Mouse (Mus musculus) midbrain, embryonic 16.5 days (tissue): ENCODE results near the gene Hbs1l. TPM values are rescaled to one million over a fixed set of nuclear protein-coding genes. Genes with fewer than 3 reads are reported as not detected.

Source experiments
- ATAC-seq: fragments of 200-750 bp; cut with Nextera tagmentation; 2 replicates; pipeline ENCODE4 v1.8.0; 2017; ENCODE audit warnings: moderate TSS enrichment
- H3K27ac ChIP-seq: fragments of 300-500 bp; sonication (generic); 2 replicates; pipeline ENCODE4 v1.5.1; 2014; ENCODE audit warnings: mild to moderate bottlenecking, low read length, mixed read lengths
- H3K27me3 ChIP-seq: fragments of 300-500 bp; sonication (generic); 2 replicates; pipeline ENCODE4 v1.6.1; 2014; ENCODE audit warnings: low read depth, low read length, mixed read lengths; ENCODE audit not compliant: control insufficient read depth, insufficient read depth
- H3K36me3 ChIP-seq: fragments of 300-500 bp; sonication (generic); 2 replicates; pipeline ENCODE4 v1.6.1; 2014; ENCODE audit warnings: mild to moderate bottlenecking, low read length, moderate library complexity, mixed read lengths; ENCODE audit not compliant: control insufficient read depth, insufficient read depth
- H3K4me1 ChIP-seq: fragments of 300-500 bp; sonication (generic); 2 replicates; pipeline ENCODE4 v1.6.1; 2014; ENCODE audit warnings: mild to moderate bottlenecking, low read length, mixed read lengths; ENCODE audit not compliant: control insufficient read depth, insufficient read depth
- H3K4me2 ChIP-seq: fragments of 300-500 bp; sonication (generic); 2 replicates; pipeline ENCODE4 v1.6.1; 2014; ENCODE audit warnings: mild to moderate bottlenecking, low read length, mixed read lengths
- H3K4me3 ChIP-seq: fragments of 300-500 bp; sonication (generic); 2 replicates; pipeline ENCODE4 v1.5.1; 2014; ENCODE audit warnings: low read depth, mild to moderate bottlenecking, low read length, moderate library complexity, mixed read lengths
- H3K9ac ChIP-seq: fragments of 300-500 bp; sonication (generic); 2 replicates; pipeline ENCODE4 v1.6.1; 2014; ENCODE audit warnings: low read depth, low read length, mixed read lengths
- H3K9me3 ChIP-seq: fragments of 300-500 bp; sonication (generic); replicated peaks from 2 replicates; pipeline ENCODE4 v1.6.1; 2014; ENCODE audit warnings: mild to moderate bottlenecking, low read length, mixed read lengths; ENCODE audit not compliant: control insufficient read depth, poor library complexity, severe bottlenecking
- WGBS: fragments of 180-500 bp; shearing (Covaris S2); extraction: QIAGEN DNeasy Blood & Tissue Kit; methylation state at CpG from one replicate; pipeline ENCODE4 v1.1.7; 2014; 5-methylcytosine and 5-hydroxymethylcytosine counted together
- polyA plus RNA-seq: library from polyadenylated mRNA; unstranded; fragments of >200 nt; fragmentation: Nextera tagmentation; extraction: Ambion mirVana; gene quantifications from 2 replicates; pipeline ENCODE4 v1.2.1, GENCODE M21; 2015

The Hbs1l gene
- polyA plus RNA-seq, 1 experiment from 2014 or later: 89.3 TPM

- no peak for ATAC-seq
- Histone ChIP-seq H3K36me3 (peaks cover 5% of the 10 kb centered on the region), H3K27me3 (no peaks in the 10 kb centered on the region), H3K27ac (no peak overlapping the region), H3K9ac (no peak overlapping the region), H3K4me3 (no peak overlapping the region), H3K9me3 (no peaks in the 10 kb centered on the region), H3K4me2 (no peak overlapping the region), H3K4me1 (no peaks in the 10 kb centered on the region)
- WGBS: 93% methylated on average over 7 of the region's 7 CpGs
Measured at GRCm38 (mm10) chr10:21364946-21365345, 69.2 kb downstream of the Hbs1l start.

- no peak for ATAC-seq
- H3K9ac ChIP-seq: no peak overlapping the region
- no peak overlapping the region for H3K27ac ChIP-seq
- no peaks in the 10 kb centered on the region for H3K4me1 ChIP-seq
- no peaks in the 10 kb centered on the region for H3K27me3 ChIP-seq
- H3K9me3 ChIP-seq: no peaks in the 10 kb centered on the region
- H3K36me3 ChIP-seq: peaks cover 7% of the 10 kb centered on the region
- 86% methylated on average over 4 of the region's 4 CpGs for WGBS
- no peak overlapping the region for H3K4me3 ChIP-seq
- no peak overlapping the region for H3K4me2 ChIP-seq
Measured at GRCm38 (mm10) chr10:21365897-21366296, 70.1 kb downstream of the Hbs1l start.

- WGBS: 88% methylated on average over 3 of the region's 3 CpGs
- H3K4me1 ChIP-seq: no peaks in the 10 kb centered on the region
- no peak overlapping the region for H3K9ac ChIP-seq
- no peaks in the 10 kb centered on the region for H3K9me3 ChIP-seq
- no peaks in the 10 kb centered on the region for H3K27me3 ChIP-seq
- H3K36me3 ChIP-seq: peaks cover 7% of the 10 kb centered on the region
- no peak overlapping the region for H3K4me2 ChIP-seq
- H3K27ac ChIP-seq: no peak overlapping the region
- no peak overlapping the region for H3K4me3 ChIP-seq
- ATAC-seq: no peak
Measured at GRCm38 (mm10) chr10:21366471-21366870, 70.7 kb downstream of the Hbs1l start.

- no peaks in the 10 kb centered on the region for H3K4me1 ChIP-seq
- H3K27ac ChIP-seq: no peak overlapping the region
- no peaks in the 10 kb centered on the region for H3K9me3 ChIP-seq
- no peak overlapping the region for H3K4me3 ChIP-seq
- 94% methylated on average over 9 of the region's 9 CpGs for WGBS
- ATAC-seq: no peak
- H3K4me2 ChIP-seq: no peak overlapping the region
- H3K27me3 ChIP-seq: no peaks in the 10 kb centered on the region
- no peak overlapping the region for H3K9ac ChIP-seq
- H3K36me3 ChIP-seq: peaks cover 7% of the 10 kb centered on the region
Measured at GRCm38 (mm10) chr10:21367481-21367880, 71.7 kb downstream of the Hbs1l start.

GRCm38 (mm10) chr10:21369586-21369985, 73.8 kb downstream of the Hbs1l start:
- H3K27ac ChIP-seq: no peak overlapping the region
- ATAC-seq: no peak
- 41% methylated on average over 2 of the region's 2 CpGs for WGBS
- H3K4me1 ChIP-seq: no peaks in the 10 kb centered on the region
- H3K27me3 ChIP-seq: no peaks in the 10 kb centered on the region
- no peak overlapping the region for H3K4me2 ChIP-seq
- H3K9me3 ChIP-seq: no peaks in the 10 kb centered on the region
- no peak overlapping the region for H3K9ac ChIP-seq
- H3K4me3 ChIP-seq: no peak overlapping the region
- peaks cover 4% of the 10 kb centered on the region for H3K36me3 ChIP-seq

- Histone ChIP-seq H3K9ac (no peak overlapping the region), H3K27me3 (no peaks in the 10 kb centered on the region), H3K36me3 (peaks cover 4% of the 10 kb centered on the region), H3K27ac (no peak overlapping the region), H3K4me2 (no peak overlapping the region), H3K9me3 (no peaks in the 10 kb centered on the region), H3K4me3 (no peak overlapping the region), H3K4me1 (no peaks in the 10 kb centered on the region)
- 91% methylated on average over 6 of the region's 6 CpGs for WGBS
- no peak for ATAC-seq
Measured at GRCm38 (mm10) chr10:21372271-21372670, 76.5 kb downstream of the Hbs1l start.

GRCm38 (mm10) chr10:21376682-21377473, 81.1 kb downstream of the Hbs1l start, which contains the start of gene Aldh8a1:
Aldh8a1 (plus strand) TSS chr10:21377291.
- H3K27me3 ChIP-seq: no peaks in the 10 kb centered on the region
- H3K4me1 ChIP-seq: no peaks in the 10 kb centered on the region
- H3K9ac ChIP-seq: no peak within 1 kb of the TSS
- H3K27ac ChIP-seq: no peak within 1 kb of the TSS
- H3K4me2 ChIP-seq: no peak within 1 kb of the TSS
- 86% methylated on average over 13 of the region's 13 CpGs for WGBS
- H3K9me3 ChIP-seq: no peaks in the 10 kb centered on the region
- no peaks in the 10 kb centered on the region for H3K36me3 ChIP-seq
- ATAC-seq: no peak
- H3K4me3 ChIP-seq: no peak within 1 kb of the TSS

GRCm38 (mm10) chr10:21378196-21378944, 82.6 kb downstream of the Hbs1l start:
- Histone ChIP-seq H3K27ac (no peak overlapping the region), H3K4me3 (no peak overlapping the region), H3K36me3 (no peaks in the 10 kb centered on the region), H3K4me2 (no peak overlapping the region), H3K27me3 (no peaks in the 10 kb centered on the region), H3K4me1 (no peaks in the 10 kb centered on the region), H3K9ac (no peak overlapping the region), H3K9me3 (no peaks in the 10 kb centered on the region)
- ATAC-seq: no peak
- 71% methylated on average over 9 of the region's 9 CpGs for WGBS

GRCm38 (mm10) chr10:21382914-21383313, 87.1 kb downstream of the Hbs1l start:
- H3K27ac ChIP-seq: no peak overlapping the region
- 0 out of 2 replicates have a peak, but pooled peaks have one; percentile 27 for ATAC-seq
- no peak overlapping the region for H3K4me2 ChIP-seq
- no peaks in the 10 kb centered on the region for H3K36me3 ChIP-seq
- H3K4me1 ChIP-seq: no peaks in the 10 kb centered on the region
- no peak overlapping the region for H3K4me3 ChIP-seq
- no peak overlapping the region for H3K9ac ChIP-seq
- H3K27me3 ChIP-seq: no peaks in the 10 kb centered on the region
- no peaks in the 10 kb centered on the region for H3K9me3 ChIP-seq
- 21% methylated on average over 6 of the region's 6 CpGs for WGBS
